Mouse (Mus musculus) embryonic facial prominence, embryonic 14.5 days (tissue): Measurements from ENCODE around the gene Gnat2. TPM values are rescaled to one million over a fixed set of nuclear protein-coding genes. Genes with fewer than 3 reads are reported as not detected.

Experiments used
- ATAC-seq: fragments of 200-750 bp; cut with Nextera tagmentation; 2 replicates; pipeline ENCODE4 v1.8.0; 2017; ENCODE audit warnings: low read depth, moderate number of reproducible peaks, moderate TSS enrichment
- DNase-seq: peaks from one replicate; pipeline ENCODE4 v3.0.0-alpha.2; 2015; ENCODE audit warnings: low spot score
- H3K27ac ChIP-seq: fragments of 300-500 bp; sonication (generic); replicated peaks from 2 replicates; pipeline ENCODE4 v1.5.1; 2014; ENCODE audit warnings: low read depth, mild to moderate bottlenecking, low read length, moderate library complexity
- H3K27me3 ChIP-seq: fragments of 300-500 bp; sonication (generic); replicated peaks from 2 replicates; pipeline ENCODE4 v1.6.1; 2014; ENCODE audit warnings: low read length; ENCODE audit not compliant: control insufficient read depth, insufficient read depth
- H3K36me3 ChIP-seq: fragments of 300-500 bp; sonication (generic); 2 replicates; pipeline ENCODE4 v1.6.1; 2014; ENCODE audit warnings: low read length, mixed read lengths; ENCODE audit not compliant: control insufficient read depth, insufficient read depth
- H3K4me1 ChIP-seq: fragments of 300-500 bp; sonication (generic); 2 replicates; pipeline ENCODE4 v1.6.1; 2014; ENCODE audit warnings: antibody characterized with exemption, low read length; ENCODE audit not compliant: control insufficient read depth, insufficient read depth
- H3K4me2 ChIP-seq: fragments of 300-500 bp; sonication (generic); 2 replicates; pipeline ENCODE4 v1.6.1; 2014; ENCODE audit warnings: low read depth, mild to moderate bottlenecking, low read length, moderate library complexity, mixed read lengths
- H3K4me3 ChIP-seq: fragments of 300-500 bp; sonication (generic); 2 replicates; pipeline ENCODE4 v1.5.1; 2014; ENCODE audit warnings: low read depth, mild to moderate bottlenecking, low read length
- H3K9ac ChIP-seq: fragments of 300-500 bp; sonication (generic); 2 replicates; pipeline ENCODE4 v1.6.1; 2014; ENCODE audit warnings: low read depth, mild to moderate bottlenecking, low read length, moderate library complexity, mixed read lengths
- H3K9me3 ChIP-seq: fragments of 300-500 bp; sonication (generic); 2 replicates; pipeline ENCODE4 v1.6.1; 2016; ENCODE audit warnings: low read length; ENCODE audit not compliant: control insufficient read depth
- WGBS: fragments of 180-500 bp; shearing (Covaris S2); extraction: QIAGEN DNeasy Blood & Tissue Kit; methylation state at CpG from one replicate; pipeline ENCODE4 v1.1.7; 2014; 5-methylcytosine and 5-hydroxymethylcytosine counted together
- polyA plus RNA-seq: library from polyadenylated mRNA; unstranded; fragments of >200 nt; fragmentation: Nextera tagmentation; extraction: Ambion mirVana; gene quantifications from 2 replicates; pipeline ENCODE4 v1.2.1, GENCODE M21; 2014

Gene Gnat2
- polyA plus RNA-seq, 1 experiment from 2014 or later = 0.53 TPM

- peak overlapping the region; percentile 61 for H3K27ac ChIP-seq
Measured at GRCm38 (mm10) chr3:108088842-108089380, 3.7 kb upstream of the Gnat2 start.

GRCm38 (mm10) chr3:108089916-108090315 is 2.7 kb upstream of the Gnat2 start:
- no peak overlapping the region for H3K9ac ChIP-seq
- H3K4me3 ChIP-seq = no peak overlapping the region
- H3K27me3 ChIP-seq = no peaks in the 10 kb centered on the region
- H3K27ac ChIP-seq = no peak overlapping the region; the same call in 1 of the 2 replicates
- DNase-seq (no peak), ATAC-seq (no peak)
- no peaks in the 10 kb centered on the region for H3K9me3 ChIP-seq
- H3K4me2 ChIP-seq = no peak overlapping the region
- H3K36me3 ChIP-seq = no peaks in the 10 kb centered on the region
- WGBS = 42% methylated on average over 2 of the region's 2 CpGs
- H3K4me1 ChIP-seq = peaks cover 26% of the 10 kb centered on the region

More at GRCm38 (mm10) chr3:108088842-108089380, 3.7 kb upstream of the Gnat2 start:
- Histone ChIP-seq H3K4me1 (peaks cover 35% of the 10 kb centered on the region), H3K27me3 (no peaks in the 10 kb centered on the region), H3K9ac (peak overlapping the region; percentile 19; the same call in 1 of the 2 replicates), H3K36me3 (no peaks in the 10 kb centered on the region), H3K4me3 (no peak overlapping the region), H3K4me2 (no peak overlapping the region), H3K9me3 (no peaks in the 10 kb centered on the region)
- DNase-seq (peak; percentile 68), ATAC-seq (no peak)
- WGBS = 26% methylated on average over 5 of the region's 5 CpGs

- no peak overlapping the region for H3K27ac ChIP-seq
- H3K4me2 ChIP-seq = no peak overlapping the region
- no peak overlapping the region for H3K9ac ChIP-seq
- no peak overlapping the region for H3K4me3 ChIP-seq
- no peaks in the 10 kb centered on the region for H3K27me3 ChIP-seq
- ATAC-seq = no peak
- 55% methylated on average over 2 of the region's 2 CpGs for WGBS
- no peaks in the 10 kb centered on the region for H3K9me3 ChIP-seq
- H3K4me1 ChIP-seq = peaks cover 26% of the 10 kb centered on the region
- H3K36me3 ChIP-seq = no peaks in the 10 kb centered on the region
- DNase-seq = no peak
Measured at GRCm38 (mm10) chr3:108090561-108090960, 2.0 kb upstream of the Gnat2 start.

- WGBS = 85% methylated on average over 6 of the region's 6 CpGs
- no peaks in the 10 kb centered on the region for H3K27me3 ChIP-seq
Measured at GRCm38 (mm10) chr3:108092030-108092429, 559 bp upstream of the Gnat2 start.

GRCm38 (mm10) chr3:108093306-108093705 is 717 bp downstream of the Gnat2 start:
- DNase-seq = no peak
- WGBS = 68% methylated on average over 6 of the region's 6 CpGs
- no peak overlapping the region for H3K9ac ChIP-seq

More at GRCm38 (mm10) chr3:108092030-108092429, 559 bp upstream of the Gnat2 start:
- Histone ChIP-seq H3K9me3 (no peaks in the 10 kb centered on the region), H3K9ac (no peak overlapping the region), H3K27ac (no peak overlapping the region), H3K36me3 (no peaks in the 10 kb centered on the region), H3K4me2 (no peak overlapping the region), H3K4me1 (peaks cover 21% of the 10 kb centered on the region), H3K4me3 (no peak overlapping the region)
- DNase-seq (no peak), ATAC-seq (no peak)

GRCm38 (mm10) chr3:108094146-108094545 is 1.6 kb downstream of the Gnat2 start:
- H3K4me1 ChIP-seq = peaks cover 6% of the 10 kb centered on the region
- H3K27ac ChIP-seq = no peak overlapping the region
- H3K9ac ChIP-seq = no peak overlapping the region
- no peaks in the 10 kb centered on the region for H3K9me3 ChIP-seq
- no peaks in the 10 kb centered on the region for H3K27me3 ChIP-seq
- ATAC-seq = no peak
- H3K4me3 ChIP-seq = no peak overlapping the region
- no peaks in the 10 kb centered on the region for H3K36me3 ChIP-seq
- no peak for DNase-seq
- no peak overlapping the region for H3K4me2 ChIP-seq
- 86% methylated on average over 1 of the region's 1 CpGs for WGBS

More at GRCm38 (mm10) chr3:108093306-108093705, 717 bp downstream of the Gnat2 start:
- Histone ChIP-seq H3K27me3 (no peaks in the 10 kb centered on the region), H3K4me1 (peaks cover 15% of the 10 kb centered on the region), H3K36me3 (no peaks in the 10 kb centered on the region), H3K9me3 (no peaks in the 10 kb centered on the region), H3K4me3 (no peak overlapping the region), H3K27ac (no peak overlapping the region), H3K4me2 (no peak overlapping the region)
- no peak for ATAC-seq

GRCm38 (mm10) chr3:108094976-108095760 is 2.6 kb downstream of the Gnat2 start:
- H3K27ac ChIP-seq = no peak overlapping the region
- no peak overlapping the region for H3K4me3 ChIP-seq
- ATAC-seq = no peak
- no peak overlapping the region for H3K4me2 ChIP-seq
- WGBS = 92% methylated on average over 12 of the region's 12 CpGs
- H3K27me3 ChIP-seq = no peaks in the 10 kb centered on the region
- H3K4me1 ChIP-seq = no peaks in the 10 kb centered on the region
- no peaks in the 10 kb centered on the region for H3K36me3 ChIP-seq
- no peaks in the 10 kb centered on the region for H3K9me3 ChIP-seq
- H3K9ac ChIP-seq = no peak overlapping the region
- DNase-seq = no peak

GRCm38 (mm10) chr3:108096226-108096625 is 3.6 kb downstream of the Gnat2 start:
- WGBS = 64% methylated on average over 8 of the region's 8 CpGs
- H3K4me2 ChIP-seq = no peak overlapping the region
- no peaks in the 10 kb centered on the region for H3K27me3 ChIP-seq
- ATAC-seq (no peak), DNase-seq (no peak)
- no peaks in the 10 kb centered on the region for H3K9me3 ChIP-seq
- H3K36me3 ChIP-seq = no peaks in the 10 kb centered on the region
- no peaks in the 10 kb centered on the region for H3K4me1 ChIP-seq
- H3K27ac ChIP-seq = no peak overlapping the region
- no peak overlapping the region for H3K9ac ChIP-seq
- no peak overlapping the region for H3K4me3 ChIP-seq
